Mouse (Mus musculus) adrenal gland, adult (tissue): ENCODE measurements at regions not wholly inside any gene's neighbourhood (a gene's known extent, or its start where the extent isn't known, plus 50 kb on each side); places are given as distances from the start of the nearest gene placed in this dataset.
A peak's percentile ranks its signal among the peaks of the same experiment; 100 is the strongest.

Experiments used
- DNase-seq, 2 experiments: peaks; one replicate each; pipeline ENCODE4 v3.0.0; 2022 to 2023; ENCODE audit warnings: low spot score in 1 of 2; ENCODE audit not compliant: inconsistent age in 2 of 2

DNA sequence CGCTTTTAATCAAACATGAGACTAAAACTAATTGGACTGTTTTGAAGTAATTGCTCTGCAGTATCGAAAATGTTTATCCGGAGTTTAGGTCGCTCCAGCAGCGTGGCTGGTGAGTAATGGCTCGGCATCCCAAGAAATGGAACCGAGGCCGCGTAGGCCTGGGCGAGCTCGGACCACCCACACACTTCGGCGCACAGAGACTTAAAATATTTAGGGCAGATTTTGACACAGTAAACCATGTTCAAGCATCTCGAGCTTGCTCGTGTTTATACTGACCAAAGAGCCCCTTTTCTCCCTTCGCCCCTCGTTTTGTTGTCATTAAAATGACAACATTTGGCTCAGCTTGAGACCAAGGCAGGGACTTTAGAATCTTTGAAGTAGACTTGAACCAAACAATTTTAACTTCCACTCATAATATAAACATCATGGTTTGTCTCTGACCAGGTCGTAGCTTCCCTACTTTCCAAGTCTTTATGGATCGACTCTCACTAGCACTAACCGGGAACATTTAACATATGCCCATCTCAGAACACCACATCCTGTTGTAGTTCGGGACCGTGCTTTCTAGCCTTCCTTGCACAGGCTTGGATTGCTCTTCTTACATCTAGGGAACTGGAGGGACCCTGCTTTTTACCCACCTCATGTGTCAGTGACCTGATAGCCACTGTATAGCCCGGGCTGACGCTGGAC is 223.0 kb upstream of the Map3k1 start:
- DNase-seq = no peak

DNA sequence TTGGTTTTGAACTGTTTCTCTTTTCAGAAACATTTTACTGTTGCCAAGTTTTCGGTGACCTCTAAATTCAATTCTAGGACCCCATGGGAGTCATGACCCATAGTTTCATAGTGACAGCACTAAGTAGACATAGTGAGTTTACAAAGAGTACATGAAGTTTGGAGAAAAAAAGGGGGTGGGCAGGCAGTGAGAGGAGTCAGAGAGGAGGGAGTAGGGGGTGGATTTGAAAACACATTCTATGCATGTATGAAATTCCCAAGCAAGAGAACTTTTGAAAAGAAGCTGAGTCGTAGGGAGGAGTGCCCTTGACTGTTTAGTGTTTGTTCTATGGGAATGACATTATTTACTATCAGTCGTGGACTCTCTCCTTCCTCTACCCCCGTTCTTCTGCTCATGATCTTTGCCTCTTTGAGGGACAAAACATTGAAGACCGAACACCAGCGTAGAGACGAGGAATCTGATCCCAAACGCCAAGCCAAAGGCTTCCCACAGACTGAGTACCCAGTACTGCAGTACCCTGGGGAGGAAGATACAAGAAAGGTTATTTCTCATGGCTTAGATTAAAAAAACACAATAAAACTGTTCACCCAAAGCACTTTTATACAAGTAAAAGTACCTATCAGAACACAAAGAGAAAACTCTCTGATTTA is 229.1 kb upstream of the Map3k1 start:
- no peak for DNase-seq

DNA sequence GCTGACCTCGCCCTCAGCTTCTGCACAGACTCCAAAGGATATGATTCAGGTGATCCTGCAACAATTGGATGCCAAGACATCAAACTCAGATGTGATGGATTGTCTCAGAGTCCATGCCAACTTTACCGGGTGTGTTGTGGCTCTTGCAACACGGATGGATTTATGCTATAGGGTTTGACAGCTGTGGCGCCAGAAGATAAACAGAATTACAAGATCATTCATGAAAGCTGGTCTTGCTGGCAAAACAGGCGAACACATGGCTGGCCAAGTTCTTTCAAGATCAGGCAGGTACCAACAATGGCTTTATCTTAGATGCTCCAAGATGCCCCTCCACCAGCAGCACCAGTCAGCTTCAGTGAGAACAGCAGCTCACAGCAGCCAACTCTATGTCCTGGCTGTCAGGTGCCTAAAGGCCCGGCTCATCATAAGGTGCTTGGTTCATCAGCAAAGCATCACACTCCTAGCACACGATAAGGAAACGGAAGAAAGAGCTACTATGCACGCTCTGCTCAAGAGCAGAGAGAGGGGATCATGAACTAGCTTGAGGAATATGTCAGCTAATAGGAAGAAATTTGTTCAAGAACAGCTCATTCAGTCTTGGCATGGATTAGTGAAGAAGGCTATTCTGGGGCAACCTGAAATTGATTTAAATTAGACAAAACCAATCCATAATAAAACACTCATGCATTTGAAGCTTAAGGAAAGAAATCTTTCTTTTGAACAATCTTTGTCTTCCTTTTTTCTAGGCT is 229.9 kb upstream of the Map3k1 start:
- no peak for DNase-seq

DNA sequence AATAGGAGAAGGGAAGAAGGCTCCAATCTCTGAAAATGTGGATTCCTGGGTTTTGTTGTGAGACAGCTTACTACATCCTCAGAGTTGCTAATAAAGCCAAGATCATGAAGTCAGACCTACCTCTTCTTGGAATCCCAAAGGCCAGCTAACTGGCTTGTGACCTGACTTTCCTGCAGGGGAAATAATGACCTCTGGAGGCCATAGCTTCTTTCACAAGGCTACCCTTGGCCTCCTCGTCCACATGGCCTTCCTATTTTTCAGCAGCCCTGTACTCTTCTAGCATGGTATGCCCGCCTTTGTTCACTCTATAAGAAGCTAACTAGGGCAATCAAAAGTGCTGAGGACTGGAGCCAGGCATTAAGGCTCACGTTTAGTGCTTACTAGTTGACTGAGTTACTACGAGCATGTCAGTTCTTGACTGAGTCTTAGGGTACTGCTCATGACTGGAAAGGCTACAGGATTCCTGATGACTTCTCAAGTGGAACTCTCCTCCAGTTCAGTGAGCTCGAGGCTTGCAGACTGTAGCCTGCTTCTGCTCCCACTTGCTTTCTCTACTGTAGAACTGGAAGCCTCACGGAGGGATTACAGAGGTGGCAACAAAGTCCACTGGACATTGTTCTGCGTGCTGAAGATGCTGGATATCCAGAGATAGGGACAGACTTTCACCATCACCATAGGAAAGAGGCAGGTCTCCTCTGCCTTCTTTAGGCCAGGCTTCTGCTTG is 230.8 kb upstream of the Map3k1 start:
- peak in 1 of 2 experiments; percentile 48 for DNase-seq

DNA sequence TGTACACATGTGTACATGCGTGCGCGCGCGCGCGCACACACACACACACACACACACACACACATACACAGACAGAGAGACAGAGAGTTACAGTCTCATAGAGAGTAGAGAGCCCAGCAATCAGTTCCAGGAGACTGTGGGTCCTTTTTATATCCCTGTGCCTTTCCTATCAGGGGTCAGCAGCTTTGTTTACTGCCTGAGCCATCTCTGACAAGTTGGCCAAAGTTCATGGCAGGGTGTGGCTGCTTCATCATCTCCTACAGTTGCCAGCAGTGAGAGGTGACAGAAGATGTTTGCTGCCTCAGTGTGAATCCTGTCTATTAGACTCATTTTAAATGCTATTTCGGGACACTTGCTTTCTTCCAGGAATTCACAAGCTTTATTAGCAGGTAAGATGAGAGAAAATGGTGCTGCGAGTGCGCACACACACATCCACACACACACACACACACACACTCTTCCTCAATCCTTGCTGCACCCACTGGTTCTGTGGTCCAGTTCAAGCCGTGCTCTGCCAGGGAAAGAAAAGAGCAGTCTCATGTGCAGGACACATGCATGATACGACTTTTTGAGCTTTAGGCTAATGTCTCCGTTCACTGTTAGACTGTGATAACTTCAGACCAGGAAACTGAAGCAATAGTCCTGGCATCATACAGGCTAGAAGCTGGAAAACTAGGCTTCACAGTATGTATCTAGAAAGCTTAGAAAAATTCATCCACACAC is 234.9 kb upstream of the Map3k1 start:
- no peak for DNase-seq

DNA sequence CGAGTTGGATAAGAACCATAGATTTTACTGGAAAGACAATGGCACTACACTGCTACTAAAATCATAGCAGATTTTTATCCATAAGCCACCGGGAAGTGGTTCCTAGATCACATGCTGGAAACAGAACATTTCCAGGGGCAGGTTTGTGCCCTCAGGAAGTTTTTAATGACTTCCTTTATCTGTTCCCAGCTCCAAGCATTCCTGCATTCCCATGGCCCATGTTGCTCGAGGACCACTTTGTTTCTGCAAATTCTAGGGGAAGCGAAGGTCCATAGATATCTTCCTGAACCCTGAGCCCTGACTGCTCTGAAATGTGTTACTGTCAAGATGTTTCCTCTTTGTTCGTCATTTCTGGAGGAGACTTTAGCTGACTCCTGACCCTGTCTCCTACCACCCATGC is 235.6 kb upstream of the Map3k1 start:
- no peak for DNase-seq

DNA sequence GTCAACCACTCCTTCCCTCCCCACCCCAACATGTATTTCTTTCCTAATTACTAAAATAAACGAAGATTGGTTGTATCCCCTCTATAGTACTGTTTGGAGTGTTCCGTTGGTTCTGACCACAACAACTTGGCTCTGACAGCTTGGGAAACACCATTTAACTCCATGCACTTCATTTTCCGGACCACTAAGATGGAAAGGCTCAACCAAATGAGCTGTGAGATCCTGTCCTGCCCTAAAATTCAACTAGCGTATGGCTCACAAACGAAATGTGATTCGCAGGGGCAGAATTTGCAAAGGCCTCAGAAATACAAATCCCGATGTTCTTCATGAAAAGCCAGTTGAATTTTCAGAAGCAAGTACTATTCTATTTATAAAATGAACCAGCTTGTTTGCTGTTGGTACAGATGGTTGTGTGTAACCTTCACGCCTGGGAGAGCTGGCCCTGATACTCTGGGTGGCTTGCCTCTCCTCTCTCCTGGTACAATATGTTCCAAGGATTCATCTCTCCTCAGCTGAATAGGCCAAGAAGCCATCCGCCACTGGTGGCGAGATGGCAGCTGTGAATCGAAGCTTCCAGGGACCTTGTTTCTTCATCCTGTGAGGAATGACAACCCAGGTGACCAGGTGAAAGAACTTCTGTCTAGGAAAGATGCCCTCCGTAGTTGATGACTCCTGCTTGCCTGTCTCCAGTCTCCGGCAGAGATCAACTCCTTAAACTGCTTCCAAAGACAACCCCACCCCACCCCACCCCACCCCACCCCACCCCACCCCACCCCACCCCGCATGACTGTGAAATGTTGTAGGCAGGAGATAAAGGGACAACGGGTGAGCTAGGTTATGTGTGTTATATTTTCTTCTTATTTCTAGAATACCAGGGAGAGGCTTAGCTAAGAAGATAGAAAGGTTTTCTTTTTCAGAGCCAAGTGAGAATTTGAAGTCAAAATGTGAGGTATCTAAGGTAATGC is 237.7 kb upstream of the Map3k1 start:
- DNase-seq = no peak

DNA sequence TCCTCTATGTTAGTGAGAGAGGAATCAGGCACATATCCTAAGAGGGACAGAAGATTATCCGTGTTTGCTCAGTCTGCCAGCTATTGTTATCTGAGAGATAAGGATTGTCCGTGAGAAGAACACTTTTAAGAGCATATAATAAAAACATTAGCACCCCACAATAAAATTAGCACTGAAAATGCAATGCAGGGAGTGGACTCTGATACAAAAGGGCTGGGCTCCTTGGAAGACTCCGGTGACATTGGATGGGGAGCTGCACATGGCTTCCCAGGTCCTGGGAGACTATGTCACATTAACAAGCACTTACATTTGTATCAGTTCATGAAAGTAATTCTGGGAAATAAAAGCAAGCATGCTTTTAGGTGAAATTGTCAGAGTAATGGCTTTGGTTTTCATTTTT is 238.6 kb upstream of the Map3k1 start:
- DNase-seq = no peak

DNA sequence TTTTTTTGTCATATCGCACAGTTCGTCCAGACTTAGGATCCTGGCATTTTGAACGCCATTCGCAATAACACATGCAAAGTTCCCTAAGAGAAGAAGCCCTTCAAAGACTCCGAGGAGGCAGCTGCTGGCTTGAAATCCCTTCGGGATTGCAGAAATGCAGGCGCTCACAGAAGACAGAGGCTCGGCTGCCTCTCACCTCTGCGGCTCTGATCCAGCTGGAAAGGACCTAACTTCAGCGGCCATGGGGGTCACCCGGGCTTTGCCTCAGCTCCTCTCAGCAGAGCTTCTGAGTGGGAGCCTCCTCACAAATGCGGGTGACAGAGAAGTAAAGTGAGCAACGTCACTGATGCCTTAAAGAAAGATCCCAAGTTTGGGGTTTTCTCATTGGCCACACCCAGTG is 239.1 kb upstream of the Map3k1 start:
- DNase-seq = no peak

DNA sequence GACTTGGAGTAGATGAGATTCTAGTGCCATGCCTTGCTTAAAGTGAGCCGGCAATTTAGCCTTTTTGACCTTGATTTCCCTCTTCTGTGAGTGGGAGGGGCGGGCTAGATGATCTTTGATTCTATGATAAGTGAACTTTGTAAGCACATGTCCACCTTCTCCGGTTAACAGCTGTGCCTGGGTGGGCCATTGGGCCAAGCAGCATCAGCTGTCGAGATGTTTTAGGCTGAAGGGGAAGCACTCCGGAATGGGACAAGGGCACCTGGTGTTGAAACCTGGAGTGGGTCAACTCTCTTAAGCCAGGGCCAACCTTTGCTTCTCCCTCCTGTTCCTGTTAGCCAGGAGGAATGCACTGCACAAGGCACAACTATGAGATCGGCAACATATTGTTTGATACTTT is 239.5 kb upstream of the Map3k1 start:
- DNase-seq = no peak

DNA sequence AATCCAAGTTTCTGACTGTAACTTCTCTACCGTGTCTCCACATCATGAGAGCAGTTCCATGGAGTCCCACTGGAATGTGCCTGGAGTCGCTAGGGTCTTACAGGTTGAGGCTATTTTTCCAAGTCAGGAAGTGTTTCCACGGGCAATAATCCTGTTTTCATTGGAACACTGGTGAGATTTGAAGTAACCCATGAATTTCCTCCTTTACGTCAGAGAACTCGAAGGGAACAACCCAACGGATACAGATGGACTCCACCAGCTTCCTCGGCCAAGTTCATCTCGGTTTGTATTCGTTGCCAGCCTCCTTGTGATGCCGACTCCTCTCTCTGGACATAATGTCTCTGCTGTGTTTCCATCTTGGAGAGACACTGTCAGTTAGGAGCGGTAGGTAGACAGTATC is 237.4 kb upstream of the Ankrd55 start:
- DNase-seq = no peak

DNA sequence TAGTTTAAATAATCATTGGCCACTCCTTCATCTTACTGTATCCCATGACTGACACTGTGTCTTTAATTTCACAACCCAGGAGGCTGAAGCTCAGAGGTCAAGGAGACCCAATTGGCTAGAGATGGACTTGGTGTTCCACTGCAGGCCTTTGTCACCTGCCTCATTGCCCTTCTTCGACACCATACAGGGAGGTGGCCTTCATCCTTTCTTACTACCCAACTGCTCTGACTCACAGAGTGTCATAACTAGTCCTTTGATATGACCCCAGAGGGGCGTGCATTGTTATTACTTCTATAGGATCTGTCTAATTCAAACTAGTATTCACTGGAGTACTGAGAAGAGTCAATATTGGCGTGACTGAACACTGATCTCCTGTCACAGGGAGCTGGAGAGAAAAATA is 236.2 kb upstream of the Ankrd55 start:
- DNase-seq = peak in 1 of 2 experiments; percentile 62

DNA sequence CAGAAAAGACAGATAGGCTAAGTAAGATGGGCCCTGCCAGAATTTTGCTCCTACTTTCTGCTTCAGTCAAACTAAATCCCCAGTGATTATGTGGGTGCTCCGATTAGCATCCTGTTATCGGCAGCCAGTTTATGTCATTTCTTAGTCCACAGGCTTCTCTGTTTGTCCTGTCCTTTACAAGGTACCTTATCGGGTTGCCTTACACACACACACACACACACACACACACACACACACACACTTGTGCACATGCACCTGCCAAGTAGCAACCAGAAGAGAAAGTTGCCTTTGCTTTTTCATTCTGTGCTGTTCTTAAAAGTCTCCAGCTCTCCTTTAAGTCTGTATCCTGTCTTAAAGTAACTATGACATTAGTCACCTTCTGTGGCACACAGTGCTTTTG is 235.8 kb upstream of the Ankrd55 start:
- DNase-seq = peak in 1 of 2 experiments; percentile 23

DNA sequence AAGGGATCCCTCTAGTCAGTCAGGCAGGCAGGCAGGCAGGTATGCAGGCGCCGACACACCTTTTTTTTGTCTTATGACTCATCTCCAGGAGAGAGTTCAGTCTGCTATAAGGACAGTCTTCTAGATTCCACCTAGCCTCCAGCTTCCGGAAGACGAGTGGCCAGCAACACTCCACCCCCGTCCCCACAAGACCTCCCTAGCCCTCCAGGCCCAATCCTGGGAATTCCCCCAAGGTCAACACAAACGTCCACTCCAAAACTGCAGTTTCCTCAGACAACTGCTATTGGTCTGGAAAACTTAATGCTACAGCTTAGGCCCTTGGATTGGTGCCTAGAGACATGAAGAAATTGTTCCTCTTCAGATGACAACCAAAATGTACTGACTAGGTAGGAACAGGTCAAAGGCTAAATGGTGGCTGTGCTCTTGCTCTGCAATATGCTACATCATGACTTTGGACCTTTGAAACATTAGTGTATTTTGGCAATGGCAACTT is 233.3 kb upstream of the Ankrd55 start:
- peak in 1 of 2 experiments; percentile 37 for DNase-seq

DNA sequence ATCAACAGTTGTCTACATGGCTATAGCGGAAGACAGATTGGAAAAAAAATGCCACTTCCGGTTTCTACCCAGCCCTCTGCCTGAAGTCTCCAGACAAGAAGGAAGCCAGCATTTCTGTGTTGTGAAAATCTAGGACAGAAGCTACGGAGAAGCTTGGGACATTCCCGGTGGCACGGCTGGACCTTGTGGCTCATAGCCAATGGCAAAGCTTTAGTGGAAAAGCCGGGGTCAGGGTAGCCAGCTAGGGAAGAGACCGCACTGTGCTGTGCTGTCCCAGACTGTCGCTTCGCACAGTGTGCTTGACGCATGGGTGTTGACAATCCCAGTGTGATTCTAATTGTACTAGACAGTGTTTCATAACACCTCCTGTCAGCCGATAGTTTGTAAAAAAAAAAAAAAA is 230.0 kb upstream of the Ankrd55 start:
- DNase-seq = peak; percentile 42 to 76

DNA sequence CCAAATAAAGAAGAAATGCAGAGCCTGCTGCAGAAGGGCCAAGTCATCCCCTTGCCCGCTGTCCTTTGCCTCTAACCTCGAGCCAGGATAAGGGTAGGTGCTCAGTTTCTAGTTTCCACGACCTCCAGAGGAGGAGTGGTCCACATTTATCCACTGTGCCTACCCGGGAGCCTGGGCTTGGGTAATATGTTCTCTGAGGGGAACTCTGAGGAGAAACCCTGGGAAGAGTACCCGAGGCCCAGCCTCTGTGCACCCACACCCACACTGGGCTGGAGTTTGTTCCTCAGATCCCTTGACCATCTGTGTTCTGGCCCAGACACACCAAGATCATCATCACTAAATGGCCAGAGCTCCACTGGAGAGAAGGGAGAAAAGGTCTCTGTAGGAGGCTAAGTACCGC is 229.5 kb upstream of the Ankrd55 start:
- DNase-seq = no peak

DNA sequence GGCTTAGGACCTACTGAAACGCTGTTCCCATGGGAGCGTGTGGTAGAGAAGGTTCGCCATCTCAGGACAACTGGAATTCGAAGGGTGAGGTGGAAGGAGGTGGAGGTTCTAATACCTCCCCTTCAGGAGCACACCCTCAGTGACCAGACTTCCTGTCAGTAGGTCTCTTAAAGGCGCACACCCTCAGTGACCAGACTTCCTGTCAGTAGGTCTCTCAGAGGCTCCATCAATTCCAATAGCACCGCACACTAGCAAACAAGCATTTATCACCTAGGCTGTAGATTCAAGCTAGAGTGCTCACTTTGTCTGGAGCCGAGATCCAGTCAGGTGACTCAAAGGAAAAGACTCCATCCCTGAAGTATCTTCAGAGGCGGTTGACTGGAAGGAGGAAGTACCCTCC is 226.2 kb upstream of the Ankrd55 start:
- DNase-seq = no peak

DNA sequence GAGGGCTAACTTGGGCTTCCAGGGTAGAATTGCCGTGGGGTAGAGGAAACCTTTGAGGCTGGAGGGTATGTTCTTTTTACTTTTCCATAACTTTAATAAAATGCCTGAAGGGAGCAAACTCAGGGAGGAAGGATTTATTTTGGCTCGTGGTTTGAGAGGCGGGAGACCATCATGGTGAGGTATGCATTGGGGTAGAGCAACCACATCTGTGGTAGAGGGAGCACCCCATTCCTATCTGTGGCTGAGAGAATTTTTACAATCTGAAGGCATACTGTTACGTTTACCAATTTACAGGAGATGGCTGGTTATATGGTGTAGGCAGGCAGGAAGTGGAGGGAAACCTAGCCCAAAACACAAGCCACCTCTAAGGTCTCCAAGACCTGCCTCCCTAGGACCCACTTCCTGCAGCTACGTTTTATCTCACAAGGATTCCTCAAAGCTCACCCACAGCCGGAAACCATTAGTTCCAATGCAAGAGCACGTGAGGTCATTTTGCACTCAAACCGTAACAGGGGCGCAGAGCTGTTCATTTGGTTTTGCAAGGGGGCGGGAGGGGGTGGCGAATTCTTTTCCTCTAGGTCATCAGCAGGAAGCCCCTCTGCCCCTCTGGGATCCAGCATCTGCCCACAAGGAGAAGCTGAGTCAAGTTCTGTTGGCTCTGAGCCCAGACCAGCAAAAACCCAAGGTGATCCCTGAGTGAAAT is 224.7 kb upstream of the Ankrd55 start:
- peak in 1 of 2 experiments; percentile 78 for DNase-seq

DNA sequence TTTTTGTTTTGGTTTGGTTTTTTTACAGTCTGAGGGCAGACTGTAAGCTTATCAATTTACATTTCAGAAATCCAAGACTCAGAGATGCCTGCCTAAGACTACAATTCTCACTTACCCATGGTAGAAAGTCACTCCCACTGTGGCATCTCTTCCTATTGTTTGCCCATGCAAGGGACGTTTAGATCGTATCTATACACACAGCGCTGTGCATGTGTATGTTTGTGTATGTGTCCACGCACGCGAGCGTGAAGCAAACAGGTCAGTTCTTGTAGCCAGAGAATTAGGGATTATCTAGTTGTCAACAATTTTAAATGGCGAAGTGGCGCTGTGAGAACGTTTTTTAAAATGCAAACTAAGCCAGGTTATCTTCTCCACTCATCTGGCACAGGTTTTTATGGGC is 223.6 kb upstream of the Ankrd55 start:
- DNase-seq = no peak
